Mouse (Mus musculus) layer of hippocampus, postnatal 14 days (tissue): ENCODE measurements at regions not wholly inside any gene's neighbourhood (a gene's known extent, or its start where the extent isn't known, plus 50 kb on each side); places are given as distances from the start of the nearest gene placed in this dataset.

Experiments used
- DNase-seq, 2 experiments: peaks; one replicate each; pipeline ENCODE4 v3.0.0; 2021 to 2022; ENCODE audit warnings: low spot score in 2 of 2, mixed read lengths in 1 of 2

DNA sequence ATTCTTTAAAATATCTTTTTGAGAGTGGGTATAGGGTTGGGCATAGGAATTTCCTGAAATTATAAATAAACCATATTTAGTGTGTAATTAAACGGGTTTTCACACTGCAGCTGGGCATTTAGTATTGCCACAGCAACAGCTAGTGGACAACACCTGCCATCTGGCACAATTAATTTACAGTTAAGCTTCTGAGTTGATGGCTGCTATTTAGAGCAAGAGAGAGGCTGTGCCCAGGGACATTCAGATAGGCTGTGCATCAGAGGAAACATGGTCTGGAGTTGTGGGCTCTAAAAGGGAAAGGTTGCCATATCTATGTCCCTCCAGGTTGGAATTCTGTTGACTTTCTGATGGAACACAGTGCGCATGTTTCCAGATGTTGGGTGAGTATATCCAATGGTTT lies 227.1 kb downstream of the Pth2r start:
- DNase-seq = peak in 1 of 2 experiments; percentile 4

DNA sequence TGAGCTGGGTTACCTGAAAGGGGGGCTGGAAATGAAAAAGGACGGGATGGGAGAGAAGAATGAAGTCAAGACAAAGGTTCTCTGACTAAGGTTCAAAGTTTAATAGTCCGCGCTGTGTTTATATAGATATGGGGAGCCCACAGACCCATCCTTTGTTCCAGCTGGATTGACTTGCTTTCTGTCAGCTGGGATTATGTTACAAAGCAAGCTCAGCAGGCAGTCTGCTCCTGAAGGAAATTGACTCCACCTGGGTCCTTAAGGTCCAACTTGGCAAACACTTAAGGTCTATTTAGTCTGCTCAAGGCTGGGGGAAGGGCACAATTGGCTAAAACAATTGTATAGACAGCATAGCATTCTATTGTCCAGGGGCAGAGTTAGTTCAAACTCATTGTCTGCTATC lies 253.8 kb downstream of the Pth2r start:
- no peak for DNase-seq

DNA sequence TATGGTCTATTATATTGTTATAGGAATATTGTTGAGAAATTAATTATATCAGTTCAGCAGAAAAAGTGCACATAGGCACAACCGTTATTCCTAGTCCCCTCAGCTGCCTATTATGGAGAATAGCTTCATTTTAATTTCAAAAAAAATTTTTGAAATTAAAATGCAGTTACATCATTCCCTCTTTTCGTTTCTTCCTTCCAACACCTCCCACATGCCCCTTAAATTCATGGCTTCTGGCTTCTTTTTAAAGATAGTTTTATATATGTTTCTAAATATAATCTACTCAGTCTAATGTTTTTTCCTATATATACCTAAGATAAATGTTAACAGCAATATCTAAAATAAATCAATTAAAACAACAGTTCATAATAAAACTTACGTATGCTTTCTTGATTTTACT lies 256.7 kb downstream of the Pth2r start:
- no peak for DNase-seq

DNA sequence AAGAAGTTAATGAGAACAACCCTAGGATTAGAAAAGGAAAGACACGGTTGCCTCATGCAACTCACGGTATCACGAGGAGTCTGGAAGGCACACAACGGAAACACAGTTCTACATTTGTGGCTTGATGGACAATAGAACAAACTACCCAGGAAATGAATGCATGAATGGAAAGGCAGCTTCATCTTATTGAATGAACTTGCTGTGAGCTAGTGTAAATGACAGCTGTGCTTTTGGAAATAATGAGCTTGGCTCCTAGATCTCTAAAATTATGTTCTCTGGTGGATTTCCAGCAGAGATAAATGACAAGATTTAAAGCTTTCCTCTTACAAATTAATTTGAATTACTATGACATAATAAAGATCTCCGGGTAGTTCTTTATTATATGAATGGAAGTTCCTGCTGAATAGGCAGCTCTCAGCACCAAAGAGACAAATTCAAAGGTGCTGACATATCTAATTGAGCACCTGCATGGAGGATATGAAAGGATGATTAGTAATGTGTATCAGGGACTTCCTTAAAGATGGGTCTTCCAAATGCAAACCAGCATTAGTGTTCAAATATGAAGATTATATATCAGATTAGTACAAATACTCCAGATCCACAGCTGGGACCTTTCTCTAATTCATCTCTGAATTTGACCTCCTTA lies 262.5 kb downstream of the Pth2r start:
- peak in 1 of 2 experiments; percentile 25 for DNase-seq

DNA sequence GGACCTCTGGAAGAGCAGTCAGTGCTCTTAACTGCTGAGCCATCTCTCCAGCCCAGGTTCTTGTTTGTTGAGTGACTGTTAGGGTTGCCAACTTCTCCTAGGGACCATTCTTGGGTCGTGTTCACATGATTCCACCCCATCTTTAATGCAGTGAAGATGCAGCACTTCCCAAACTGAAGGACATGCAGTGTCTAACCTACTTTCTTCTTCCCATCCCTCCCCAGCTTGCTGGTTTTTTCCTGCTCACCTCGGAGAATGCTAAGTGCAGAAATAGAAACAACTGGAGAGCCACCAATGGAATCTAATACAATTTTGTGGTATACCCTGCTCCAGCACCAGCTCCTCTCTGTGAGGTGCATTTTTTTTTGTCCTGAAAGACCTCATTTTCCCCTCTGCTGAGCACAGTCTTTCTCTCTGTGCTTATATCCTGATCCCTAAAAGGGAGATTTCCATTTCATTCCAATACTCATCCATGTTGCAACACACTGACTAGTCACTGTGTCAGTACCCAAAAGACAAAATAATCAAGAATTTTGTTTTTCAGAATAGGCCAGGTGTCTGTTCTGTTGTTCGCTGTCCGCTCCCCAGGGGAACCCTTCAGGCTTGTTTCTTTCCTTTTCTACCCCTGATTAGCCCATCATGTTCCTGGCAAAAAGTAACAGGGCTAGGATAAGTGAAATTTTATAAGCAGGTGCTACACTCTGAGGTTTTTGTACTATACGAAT lies 263.6 kb downstream of the Pth2r start:
- DNase-seq = no peak

- DNase-seq = peak; percentile 21 to 72
Observed at GRCm38 (mm10) chr1:65548830-65549229, 267.0 kb downstream of the Pth2r start.

DNA sequence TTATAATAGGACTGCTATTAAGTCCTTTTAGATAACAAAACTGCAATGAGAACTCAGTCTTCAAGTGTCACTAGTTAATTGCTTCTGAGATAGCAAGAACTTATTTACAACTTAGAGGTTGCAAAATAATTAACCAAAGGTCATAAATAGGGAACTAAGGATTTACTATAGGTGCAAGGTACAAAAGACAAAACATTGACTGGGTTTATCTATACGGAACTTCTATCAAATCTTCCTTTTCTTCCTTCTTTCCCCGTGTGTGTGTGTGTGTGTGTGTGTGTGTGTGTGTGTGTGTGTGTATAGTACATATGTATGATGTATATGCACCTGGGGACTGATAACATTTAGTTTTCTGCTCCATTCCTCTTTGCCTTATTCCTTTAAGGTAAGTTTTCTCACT lies 305.5 kb downstream of the Pth2r start:
- no peak for DNase-seq

- no peak for DNase-seq
Observed at GRCm38 (mm10) chr1:65635315-65635714, 291.0 kb upstream of the Crygf start.

- DNase-seq = peak in 1 of 2 experiments; percentile 7
Observed at GRCm38 (mm10) chr1:65654460-65654859, 271.9 kb upstream of the Crygf start.

DNA sequence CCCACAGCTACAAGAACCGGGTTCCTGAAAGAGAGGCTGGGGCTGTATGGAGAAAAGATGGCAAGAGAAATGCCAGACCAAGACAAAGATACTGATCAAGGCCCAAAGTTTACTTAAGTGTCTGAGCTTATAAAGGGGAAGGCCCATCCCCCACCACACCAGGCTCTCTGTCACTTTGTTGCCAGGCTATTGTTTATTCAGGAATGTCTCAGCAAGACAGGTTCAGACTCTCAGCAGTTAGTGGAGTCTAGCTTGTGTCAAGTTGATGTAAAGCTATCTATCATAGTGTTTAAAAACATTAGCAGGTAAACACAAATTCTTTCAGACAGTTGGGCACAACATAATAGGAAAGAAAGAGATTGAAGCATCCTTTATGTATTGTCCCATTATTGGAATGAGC lies 244.4 kb upstream of the Crygf start:
- DNase-seq = no peak

- DNase-seq = peak in 1 of 2 experiments; percentile 4
Observed at GRCm38 (mm10) chr1:65687322-65687721, 239.0 kb upstream of the Crygf start.

DNA sequence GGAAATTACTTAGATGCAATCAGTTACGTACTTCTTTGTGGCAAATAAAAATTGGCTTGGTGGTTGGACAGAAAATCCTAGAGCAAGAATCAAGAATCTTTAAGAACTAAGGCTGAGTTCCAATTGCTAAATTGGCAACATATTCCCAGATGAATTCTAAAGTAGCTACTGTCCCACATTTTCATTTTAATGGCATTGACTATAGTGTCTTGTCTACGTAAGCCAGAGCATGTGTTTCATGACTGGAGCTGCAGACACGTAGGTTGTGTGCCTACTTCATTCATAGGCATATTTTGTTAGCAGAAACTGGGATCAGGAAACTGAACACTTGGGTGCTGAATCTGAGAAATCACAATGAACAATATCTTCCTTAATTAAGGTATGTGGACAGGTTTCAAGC lies 196.1 kb upstream of the Crygf start:
- peak in 1 of 2 experiments; percentile 1 for DNase-seq

GRCm38 (mm10) chr1:65757951-65758350 lies 168.4 kb upstream of the Crygf start:
- no peak for DNase-seq

DNA sequence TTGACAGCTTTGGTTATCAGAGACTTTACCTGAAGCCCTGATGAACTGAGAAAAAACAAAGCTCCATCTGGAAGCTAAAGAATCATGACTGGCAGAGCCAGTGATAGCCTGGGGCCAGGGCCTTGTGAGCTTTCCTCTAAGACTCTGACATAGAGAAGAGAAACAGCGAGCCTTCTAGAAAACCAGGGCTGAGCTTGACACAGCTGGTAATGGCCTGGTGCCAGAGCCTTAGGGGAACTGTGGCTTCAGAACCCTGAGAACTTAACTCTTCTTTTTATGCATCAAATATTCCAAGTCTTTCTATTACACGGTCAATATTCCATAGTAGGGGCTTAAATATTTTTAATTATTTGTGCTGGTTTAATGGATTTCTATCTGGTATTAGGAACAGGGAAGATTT lies 165.2 kb upstream of the Crygf start:
- DNase-seq = no peak

GRCm38 (mm10) chr1:65800244-65800643 lies 126.1 kb upstream of the Crygf start:
- no peak for DNase-seq

GRCm38 (mm10) chr1:65820771-65821170 lies 105.5 kb upstream of the Crygf start:
- no peak for DNase-seq

- DNase-seq = no peak
Observed at GRCm38 (mm10) chr1:65841116-65841515, 85.2 kb upstream of the Crygf start.

GRCm38 (mm10) chr1:65847005-65847404 lies 79.3 kb upstream of the Crygf start:
- DNase-seq = no peak

DNA sequence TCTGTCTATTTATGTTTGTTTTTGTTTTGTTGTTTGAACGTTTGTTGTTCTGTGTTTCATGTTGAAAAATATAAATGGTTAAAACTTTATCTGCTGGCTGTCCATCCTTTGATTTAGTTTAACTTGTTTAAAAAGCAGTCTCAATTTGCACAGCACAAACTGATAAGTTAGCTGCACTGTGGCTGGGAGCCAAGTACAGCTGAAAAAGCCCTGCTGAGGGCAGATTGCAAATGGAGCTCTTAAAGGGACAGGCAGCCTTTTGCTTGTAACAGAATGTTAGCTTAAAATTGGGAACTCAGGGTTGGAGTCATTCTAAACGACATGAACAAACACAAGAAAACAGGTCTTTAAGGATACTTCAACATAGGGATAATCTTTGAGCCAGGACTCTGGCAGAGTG lies 52.6 kb upstream of the Crygf start:
- DNase-seq = peak in 1 of 2 experiments; percentile 2
